In the genomic region with DNA sequence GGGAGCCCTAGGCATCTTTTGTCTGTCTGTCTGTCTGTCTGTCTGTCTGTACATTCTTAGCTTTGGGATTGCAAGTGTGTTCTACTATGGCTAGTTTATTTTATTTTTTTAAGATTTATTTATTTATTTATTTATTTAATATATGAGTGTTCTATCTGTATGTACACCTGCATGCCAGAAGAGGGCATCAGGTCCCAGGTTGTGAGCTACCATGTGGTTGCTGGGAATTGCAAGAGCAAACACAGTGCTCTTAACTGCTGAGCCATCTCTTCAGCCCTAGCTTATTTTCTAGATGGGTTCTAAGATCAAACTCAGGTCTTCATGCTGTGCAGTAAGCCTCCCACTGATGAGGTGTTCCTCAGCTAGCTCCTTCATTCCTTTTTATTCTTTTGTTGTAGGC, we compare ENCODE assay signal across 12 mouse cellular contexts. TPM values are rescaled to one million over a fixed set of nuclear protein-coding genes. Genes with fewer than 3 reads are reported as not detected.
A peak's percentile ranks its signal among the peaks of the same experiment; 100 is the strongest.
DNase-seq lines count a peak whose midpoint lies in the region; ATAC-seq and TF ChIP-seq lines count a peak whose summit lies in the region.
"Had no signal": no experiment of that assay in that cellular context is flagged by ENCODE, and none has a peak within 500 bp of the region (broad histone marks: within the 10 kb centered on the region; RNA-seq: fewer than 3 reads in every experiment).

No protein-coding gene starts in this region.

- peaks cover 3% of the 10 kb centered on the region for H3K4me1 ChIP-seq in kidney, adult 2 months (ENCODE audit: control insufficient read depth, insufficient read depth, low read length)
- peaks cover 19% of the 10 kb centered on the region for H3K4me1 ChIP-seq in kidney, embryonic 16.5 days (ENCODE audit: insufficient read depth, low read length)
- H3K4me1 ChIP-seq in spleen, adult 2 months (ENCODE audit: control insufficient read depth, insufficient read depth, insufficient read length), result no peaks in the 10 kb centered on the region
- H3K4me1 ChIP-seq: embryonic facial prominence, embryonic 12.5 days had no signal

- no peak overlapping the region for H3K27ac ChIP-seq in kidney, adult 2 months (ENCODE audit: insufficient read depth, low read depth, low read length)
- H3K27ac ChIP-seq in kidney, embryonic 16.5 days (ENCODE audit: low read length), result no peak overlapping the region
- H3K27ac ChIP-seq in spleen, adult 2 months (ENCODE audit: insufficient read depth, low read length), result no peak overlapping the region
- H3K27ac ChIP-seq: embryonic facial prominence, embryonic 12.5 days had no signal

- no peaks in the 10 kb centered on the region for H3K27me3 ChIP-seq in kidney, adult 2 months (replicated peaks; ENCODE audit: control insufficient read depth, insufficient read depth, low read length)
- H3K27me3 ChIP-seq in kidney, embryonic 16.5 days (ENCODE audit: insufficient read depth, low read length), result no peaks in the 10 kb centered on the region
- no peaks in the 10 kb centered on the region for H3K27me3 ChIP-seq in spleen, adult 2 months (ENCODE audit: control insufficient read depth, insufficient read depth, low read length)
- H3K27me3 ChIP-seq: embryonic facial prominence, embryonic 12.5 days had no signal

- no peaks in the 10 kb centered on the region for H3K9me3 ChIP-seq in kidney, embryonic 16.5 days (ENCODE audit: low read length)
- H3K9me3 ChIP-seq: embryonic facial prominence, embryonic 12.5 days had no signal

- no peak for TF ChIP-seq POLR2A in kidney, adult 2 months (IDR thresholded peaks at IDR 0.05; ENCODE audit: low read depth, low read length)
- TF ChIP-seq POLR2A in spleen, adult 2 months (IDR thresholded peaks at IDR 0.05; ENCODE audit: low read depth, low read length), result no peak

- no peaks in the 10 kb centered on the region for H3K36me3 ChIP-seq in kidney, adult 2 months (ENCODE audit: control insufficient read depth, insufficient read depth, low read length)
- H3K36me3 ChIP-seq in kidney, embryonic 16.5 days (ENCODE audit: insufficient read depth, low read length), result peaks cover 19% of the 10 kb centered on the region; the same call in 1 of the 2 replicates
- peaks cover 31% of the 10 kb centered on the region for H3K36me3 ChIP-seq in spleen, adult 2 months (ENCODE audit: control insufficient read depth, insufficient read depth, low read length)

- peak; percentile 58 for DNase-seq in kidney, adult 2 months
- DNase-seq in spleen, adult 2 months (ENCODE audit: low read depth in 1 of 2, low spot score in 2 of 2), result no peak
- no peak for DNase-seq in spleen, postnatal 10 days (ENCODE audit: low spot score in 2 of 2)
- peak; percentile 58 for DNase-seq in adipocyte (ENCODE audit: low spot score)
- peak; percentile 61 for DNase-seq in retina, postnatal 1 day
- DNase-seq in frontal cortex, adult 2 months (ENCODE audit: extremely low spot score in 1 of 2, low spot score in 1 of 2), result no peak
- no peak for DNase-seq in spleen, postnatal 36 days (ENCODE audit: low spot score in 2 of 2)
- DNase-seq: adrenal gland, adult 2 months; gastrocnemius, postnatal 25 days; left cerebral cortex, postnatal 4 days had no signal

- no peak overlapping the region for H3K9ac ChIP-seq in kidney, embryonic 16.5 days (replicated peaks; ENCODE audit: low read length)
- H3K9ac ChIP-seq: embryonic facial prominence, embryonic 12.5 days had no signal

- H3K4me3 ChIP-seq in kidney, adult 2 months (ENCODE audit: insufficient read depth, low read depth, low read length), result no peak overlapping the region
- H3K4me3 ChIP-seq in kidney, embryonic 16.5 days (ENCODE audit: low read length), result no peak overlapping the region
- no peak overlapping the region for H3K4me3 ChIP-seq in spleen, adult 2 months (ENCODE audit: extremely low read depth, insufficient read depth, insufficient read length)
- H3K4me3 ChIP-seq: embryonic facial prominence, embryonic 12.5 days had no signal

- H3K4me2 ChIP-seq in kidney, embryonic 16.5 days (replicated peaks; ENCODE audit: low read depth, low read length), result no peak overlapping the region
- H3K4me2 ChIP-seq: embryonic facial prominence, embryonic 12.5 days had no signal

- ATAC-seq in kidney, embryonic 16.5 days (ENCODE audit: low FRiP score, low TSS enrichment), result no peak

- TF ChIP-seq CTCF in kidney, adult 2 months (conservative IDR thresholded peaks at IDR 0.05; ENCODE audit: insufficient read depth, insufficient read length, low read depth, low read length), result peak; percentile 55
- peak; percentile 5; the same call in 1 of the 2 replicates for TF ChIP-seq CTCF in spleen, adult 2 months (IDR thresholded peaks at IDR 0.05; ENCODE audit: extremely low read depth, insufficient read depth, insufficient read length, insufficient replicate concordance)

RNA-seq across cellular contexts. Expression of a gene that starts 9.5 kb away (rescaled TPM):
- 35.0 and 36.4 TPM in 2 replicates for polyA plus RNA-seq in kidney, adult 2 months (2012; rRNA removed)
- 7.9 and 8.7 TPM in 2 replicates for polyA plus RNA-seq in kidney, embryonic 16.5 days (2015; fragmentation: Nextera tagmentation; extraction: Ambion mirVana)
- 58.0 and 66.8 TPM in 2 replicates for polyA plus RNA-seq in spleen, adult 2 months (2012; rRNA removed)
- polyA plus RNA-seq in frontal cortex, adult 2 months (2012; rRNA removed), result 86.9 and 94.3 TPM in 2 replicates

RNA-seq across cellular contexts. Expression of a gene that starts 11.7 kb away (rescaled TPM):
- polyA plus RNA-seq in kidney, adult 2 months (2012; rRNA removed), result 7,324 and 7,933 TPM in 2 replicates
- polyA plus RNA-seq in kidney, embryonic 16.5 days (2015; fragmentation: Nextera tagmentation; extraction: Ambion mirVana), result 2,036 and 2,102 TPM in 2 replicates
- 1,160 and 1,333 TPM in 2 replicates for polyA plus RNA-seq in spleen, adult 2 months (2012; rRNA removed)
- 4,623 and 6,295 TPM in 2 replicates for polyA plus RNA-seq in frontal cortex, adult 2 months (2012; rRNA removed)

RNA-seq across cellular contexts. Expression of a gene that starts 22.8 kb away (rescaled TPM):
- polyA plus RNA-seq in kidney, adult 2 months (2012; rRNA removed), result 15.5 and 16.5 TPM in 2 replicates
- 68.6 and 69.3 TPM in 2 replicates for polyA plus RNA-seq in kidney, embryonic 16.5 days (2015; fragmentation: Nextera tagmentation; extraction: Ambion mirVana)
- 14.0 and 16.2 TPM in 2 replicates for polyA plus RNA-seq in spleen, adult 2 months (2012; rRNA removed)
- 22.0 and 22.3 TPM in 2 replicates for polyA plus RNA-seq in frontal cortex, adult 2 months (2012; rRNA removed)

RNA-seq across cellular contexts. Expression of a gene that starts 37.0 kb away (rescaled TPM):
- 15.6 and 18.7 TPM in 2 replicates for polyA plus RNA-seq in kidney, adult 2 months (2012; rRNA removed)
- polyA plus RNA-seq in kidney, embryonic 16.5 days (2015; fragmentation: Nextera tagmentation; extraction: Ambion mirVana), result 151 and 163 TPM in 2 replicates
- 84.6 and 110 TPM in 2 replicates for polyA plus RNA-seq in spleen, adult 2 months (2012; rRNA removed)
- 51.7 and 53.6 TPM in 2 replicates for polyA plus RNA-seq in frontal cortex, adult 2 months (2012; rRNA removed)

RNA-seq across cellular contexts. Expression of a gene that starts 37.1 kb away (rescaled TPM):
- 102 and 110 TPM in 2 replicates for polyA plus RNA-seq in kidney, adult 2 months (2012; rRNA removed)
- polyA plus RNA-seq in kidney, embryonic 16.5 days (2015; fragmentation: Nextera tagmentation; extraction: Ambion mirVana), result 213 and 228 TPM in 2 replicates
- polyA plus RNA-seq in spleen, adult 2 months (2012; rRNA removed), result 21.2 and 29.4 TPM in 2 replicates
- 46.7 and 48.7 TPM in 2 replicates for polyA plus RNA-seq in frontal cortex, adult 2 months (2012; rRNA removed)

Comparison
In these comparisons a context has a peak if more than half of its experiments do, and no peak if none do; other contexts are left out.
1. DNase-seq: peak in kidney, adult 2 months (single experiment), adipocyte (single experiment) and retina, postnatal 1 day (single experiment); none in spleen, adult 2 months (0 of 2), spleen, postnatal 10 days (0 of 2), frontal cortex, adult 2 months (0 of 2) and spleen, postnatal 36 days (0 of 2).